Mouse (Mus musculus): ENCODE data around the gene Cacna1c.

Gene Cacna1c

DNA sequence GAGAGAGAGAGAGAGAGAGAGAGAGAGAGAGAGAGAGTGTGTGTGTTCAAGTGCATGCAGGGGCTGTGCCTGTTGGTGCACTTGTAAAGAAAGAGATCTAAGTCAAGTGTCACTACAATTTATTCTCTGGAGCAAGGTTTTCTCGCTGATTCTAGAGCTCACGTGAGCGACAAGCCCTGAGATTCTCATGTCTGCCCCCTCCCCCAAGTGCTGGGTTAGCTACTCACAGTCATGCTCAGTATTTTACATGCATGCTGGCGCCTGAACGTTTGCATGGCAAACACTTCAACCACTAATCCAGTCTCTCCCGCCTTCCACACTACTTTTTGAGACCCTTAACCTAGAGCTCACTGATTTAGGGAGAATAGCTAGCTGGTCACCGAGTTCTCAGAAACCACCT, 99.7 kb downstream of the Cacna1c start:
- CTCF ChIA-PET: no interaction called here

DNA sequence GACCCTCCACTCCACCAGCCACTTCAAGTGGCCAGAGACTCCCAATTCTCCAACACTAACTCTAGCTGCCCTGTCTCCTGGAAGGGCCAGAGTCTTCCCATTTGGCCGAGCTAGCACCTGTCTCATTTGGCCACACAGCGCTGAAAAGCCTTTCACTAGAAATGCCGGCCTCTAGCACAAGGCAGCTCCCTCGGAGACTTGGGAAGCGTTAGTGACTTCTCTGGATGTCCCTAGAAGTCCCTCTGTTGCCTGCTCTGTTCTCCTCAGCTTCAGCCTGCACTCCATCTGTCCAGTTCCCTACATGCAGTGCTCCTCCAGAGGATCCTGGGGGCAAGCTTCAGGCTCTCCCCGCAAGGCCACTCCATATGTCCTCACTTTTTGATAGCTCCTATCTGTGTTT, 101.1 kb downstream of the Cacna1c start:
- CTCF ChIA-PET: no interaction called here

DNA sequence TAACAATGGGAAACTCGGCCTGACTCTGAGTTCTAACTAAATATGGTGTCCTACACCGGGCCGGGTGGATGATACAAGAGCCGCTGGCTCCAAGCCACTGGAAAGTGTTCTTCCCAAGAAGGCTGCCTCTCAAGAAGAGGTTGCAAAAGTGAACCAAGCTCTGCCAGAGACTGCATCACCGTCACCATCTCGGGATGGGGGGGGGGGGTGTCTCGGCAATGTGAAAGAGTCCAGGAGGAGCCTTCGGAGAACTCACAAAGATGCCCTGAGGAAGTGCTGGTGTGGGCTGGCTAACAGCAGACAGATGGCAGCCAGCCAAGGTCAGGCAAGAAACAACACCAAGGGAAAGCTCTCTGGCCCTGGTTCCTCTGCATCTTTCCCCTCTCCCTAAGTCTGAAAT, 107.0 kb downstream of the Cacna1c start:
- CTCF ChIA-PET: no interaction called here

DNA sequence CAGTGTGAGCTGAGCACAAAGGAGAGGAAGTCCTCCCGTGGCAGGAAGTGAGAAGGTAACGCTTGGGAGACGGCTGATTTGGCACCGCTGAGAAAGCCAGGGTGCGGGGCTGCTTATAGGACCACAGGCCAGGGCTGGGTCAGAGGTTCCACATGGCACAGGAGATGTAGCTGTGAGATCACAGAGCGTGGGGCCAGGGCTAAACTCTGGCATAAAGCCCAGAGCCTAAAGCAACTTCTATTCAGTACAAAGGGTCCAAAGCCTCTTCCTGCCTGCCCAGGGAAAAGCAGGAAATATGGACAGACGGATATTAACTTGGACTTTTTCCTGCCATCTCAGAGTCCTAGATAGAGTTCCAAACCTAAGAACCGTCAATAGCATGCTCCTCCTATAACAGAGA, 107.8 kb downstream of the Cacna1c start:
- CTCF ChIA-PET: no interaction called here

DNA sequence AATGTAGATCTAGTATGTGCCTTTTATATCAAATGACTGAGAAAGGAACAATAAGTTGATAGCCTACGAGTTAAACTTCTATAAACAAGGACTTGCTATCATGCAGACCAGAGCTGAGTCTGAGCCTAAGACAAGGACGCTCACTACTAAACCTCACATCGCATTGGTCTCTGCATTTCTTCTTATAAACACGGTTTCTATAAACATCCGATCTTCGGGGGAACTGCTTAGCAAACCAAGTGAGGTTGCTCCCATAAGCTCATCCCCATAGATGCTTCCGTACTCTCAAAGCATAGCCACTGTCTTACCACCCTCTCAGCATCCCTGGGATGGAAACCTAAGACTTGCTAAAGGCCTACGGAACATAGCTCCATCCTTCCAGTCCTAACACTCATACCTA, 108.3 kb downstream of the Cacna1c start:
- CTCF ChIA-PET: no interaction called here

DNA sequence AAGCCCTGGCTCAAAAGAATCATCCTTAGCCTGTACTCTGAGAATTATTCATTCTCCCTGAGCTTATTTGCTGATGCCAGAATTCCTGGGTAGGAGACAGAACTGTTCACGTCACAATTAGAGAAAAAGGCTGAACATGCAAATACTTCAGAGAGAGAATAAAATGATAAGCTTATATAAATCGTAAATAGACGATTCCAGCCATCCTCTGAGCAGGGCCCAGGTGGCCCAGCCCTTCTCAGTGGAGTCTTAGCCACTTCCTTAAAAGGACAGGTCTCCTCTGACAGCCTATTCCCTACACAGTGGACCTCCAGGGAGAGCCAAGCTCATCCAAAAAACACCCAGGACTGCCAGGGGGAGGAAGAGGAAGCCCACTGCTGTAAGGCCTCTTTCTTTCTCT, 110.4 kb downstream of the Cacna1c start:
- CTCF ChIA-PET: no interaction called here

DNA sequence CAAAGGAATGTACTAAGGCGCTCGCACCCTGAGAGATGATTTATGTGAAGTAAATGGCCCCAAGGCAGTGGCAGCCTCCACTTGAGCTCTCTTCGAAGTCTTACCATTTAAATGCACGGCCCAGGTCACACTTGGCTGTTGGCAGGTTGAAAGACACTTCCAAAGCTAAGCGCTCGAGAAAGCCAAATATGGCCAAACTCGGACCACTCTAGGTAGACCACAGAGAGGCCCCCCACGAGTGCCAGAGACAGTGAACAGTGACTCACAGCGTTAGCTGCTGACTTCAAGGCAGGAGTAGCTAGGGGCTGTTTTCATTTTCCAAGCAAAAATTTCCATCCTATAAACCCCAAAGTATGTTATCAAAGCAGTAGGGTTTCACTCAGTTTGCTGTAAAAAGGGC, 111.7 kb downstream of the Cacna1c start:
- CTCF ChIA-PET: no interaction called here

DNA sequence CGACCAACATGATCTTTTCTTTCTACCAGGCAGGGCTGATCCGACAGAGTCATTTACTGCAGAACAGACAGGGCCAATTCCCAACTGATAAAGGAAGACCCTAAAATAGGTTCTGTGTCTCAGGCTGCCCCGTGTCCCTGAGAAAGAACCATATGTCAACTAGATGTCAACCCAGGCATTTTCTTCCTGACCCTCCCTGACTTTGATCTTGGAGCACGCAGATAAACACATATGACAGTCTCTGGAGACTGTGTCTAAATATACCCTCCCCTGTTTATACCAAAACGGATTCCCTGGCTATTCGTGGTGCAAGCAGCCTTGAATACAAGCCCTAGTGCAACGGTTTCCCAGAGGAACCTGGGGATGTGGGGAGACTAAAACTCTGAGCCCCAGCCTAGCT, 112.7 kb downstream of the Cacna1c start:
- CTCF ChIA-PET: no interaction called here

DNA sequence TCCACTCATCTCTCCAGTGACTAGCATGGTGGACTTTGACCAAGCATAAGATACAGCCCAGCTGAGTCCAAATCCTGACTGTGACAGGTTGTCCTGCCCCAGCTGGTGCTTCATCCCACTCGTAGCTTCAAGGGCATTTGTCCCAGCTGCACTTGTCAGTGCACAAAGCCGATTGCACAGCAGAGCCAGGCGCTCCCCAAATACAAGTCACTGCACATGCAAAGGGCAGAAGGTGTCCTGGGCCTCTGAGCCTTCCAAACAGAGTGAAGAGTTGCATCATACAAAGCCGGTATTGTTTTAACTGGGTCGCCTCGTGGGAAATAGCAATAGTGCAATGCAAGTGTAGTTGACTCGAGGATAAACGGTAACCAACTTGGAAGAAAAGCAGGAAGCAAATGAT, 113.6 kb downstream of the Cacna1c start:
- CTCF ChIA-PET: no interaction called here

DNA sequence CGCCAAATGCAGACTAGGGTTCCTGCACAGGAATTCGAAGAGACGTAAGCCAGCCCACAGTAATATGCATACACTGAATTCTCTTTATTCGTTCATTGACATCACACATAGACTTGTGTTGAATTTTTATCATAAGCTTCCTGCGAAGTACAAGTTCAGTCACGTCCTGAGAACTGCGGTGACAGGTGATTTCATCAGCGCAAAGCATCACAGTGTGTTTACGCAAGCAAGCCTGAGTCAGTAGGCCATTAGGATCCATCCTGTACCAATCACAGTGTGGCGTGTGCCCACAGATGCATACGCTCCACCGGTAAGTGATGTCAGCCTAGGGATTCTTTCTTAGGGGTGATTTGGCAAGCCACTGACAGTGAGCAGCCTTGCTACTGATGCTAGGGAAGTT, 114.6 kb downstream of the Cacna1c start:
- CTCF ChIA-PET: no interaction called here

DNA sequence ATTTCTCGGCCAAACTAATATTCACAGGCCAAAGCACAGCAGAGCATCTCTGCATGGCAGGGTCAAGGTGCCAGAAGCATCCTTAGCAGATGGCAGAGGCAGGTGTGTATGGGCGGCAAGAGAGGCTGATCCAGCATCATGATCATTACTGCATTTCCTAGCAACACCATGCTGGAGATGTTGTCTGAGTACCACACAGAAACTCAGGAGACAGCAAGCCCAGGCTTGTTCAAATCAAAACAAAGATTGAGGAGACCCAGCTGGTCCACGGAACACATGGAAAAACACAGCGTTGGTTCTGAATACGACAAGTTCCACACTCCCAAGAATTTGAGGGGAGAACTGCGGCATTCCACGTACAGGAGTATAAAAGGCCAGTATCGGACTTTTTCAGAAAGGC, 116.6 kb downstream of the Cacna1c start:
- CTCF ChIA-PET: no interaction called here

DNA sequence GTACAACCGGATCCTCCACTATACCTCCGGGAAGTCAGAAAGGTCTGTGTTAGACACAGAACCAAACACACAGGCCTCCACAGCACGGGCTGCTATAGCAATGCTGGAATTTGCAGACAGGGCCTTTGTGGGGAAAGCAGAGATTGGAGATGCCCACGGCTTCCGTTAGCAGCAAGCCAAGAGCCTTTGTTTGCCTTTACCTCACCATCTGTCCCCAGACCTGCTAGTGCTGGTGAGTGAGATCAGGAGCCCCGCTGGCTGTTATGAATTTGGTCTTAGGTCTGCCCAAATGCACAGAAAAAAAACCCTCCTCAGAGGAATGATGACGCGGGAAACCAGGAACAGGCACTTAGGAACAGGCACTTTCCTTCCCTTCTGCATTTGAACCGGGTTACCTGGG, 117.3 kb downstream of the Cacna1c start:
- CTCF ChIA-PET: no interaction called here

DNA sequence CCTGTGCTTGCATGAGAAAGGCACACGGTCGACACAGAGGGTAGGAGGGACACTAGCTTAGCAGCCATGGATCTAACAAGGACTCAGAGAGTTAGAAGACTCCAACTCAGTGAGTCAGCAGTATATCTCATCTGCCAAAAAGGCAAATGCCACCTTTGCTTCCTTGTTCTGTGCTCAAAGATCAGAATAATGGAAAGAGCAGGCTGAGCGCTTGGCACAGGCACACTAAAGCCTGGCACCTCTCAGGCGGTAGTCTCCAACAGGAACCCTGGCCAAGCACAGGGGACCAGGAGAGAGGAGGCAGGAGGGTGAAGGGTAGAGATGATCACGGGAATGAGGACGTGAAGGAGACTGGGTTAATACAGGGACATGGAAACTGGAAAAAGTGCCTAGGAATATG, 119.0 kb downstream of the Cacna1c start:
- CTCF ChIA-PET: no interaction called here

DNA sequence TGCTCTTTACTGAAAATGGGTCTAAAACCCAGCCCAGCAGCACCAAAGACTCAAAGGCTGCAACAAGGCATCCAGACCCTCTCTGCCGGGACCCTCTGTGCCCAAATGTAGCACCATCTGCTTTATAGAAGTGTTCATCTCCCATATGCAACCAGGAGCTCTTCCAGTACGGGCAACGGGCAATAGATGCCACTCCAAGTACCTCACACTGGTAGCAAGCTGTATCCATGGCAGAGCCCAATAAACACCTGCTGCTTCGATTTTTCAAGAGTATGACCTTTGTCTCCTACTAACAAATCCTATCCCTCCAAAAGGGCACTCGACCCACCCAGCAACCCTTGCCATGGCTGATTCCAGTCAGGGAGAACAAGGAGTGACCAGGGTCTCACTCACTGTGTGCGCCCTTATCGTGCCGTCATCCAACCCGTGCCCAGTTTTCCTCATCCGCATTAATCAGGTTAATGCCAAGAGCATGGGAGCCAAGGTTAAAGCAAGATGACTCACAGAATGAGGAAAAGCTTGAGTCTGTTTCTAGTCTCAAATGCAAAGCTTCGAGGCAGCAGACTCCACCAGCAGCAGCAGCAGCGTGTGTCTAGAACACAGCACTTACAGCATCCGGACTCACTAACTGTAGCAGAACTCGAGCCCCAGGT, 122.7 kb downstream of the Cacna1c start:
- CTCF ChIA-PET: no interaction called here

DNA sequence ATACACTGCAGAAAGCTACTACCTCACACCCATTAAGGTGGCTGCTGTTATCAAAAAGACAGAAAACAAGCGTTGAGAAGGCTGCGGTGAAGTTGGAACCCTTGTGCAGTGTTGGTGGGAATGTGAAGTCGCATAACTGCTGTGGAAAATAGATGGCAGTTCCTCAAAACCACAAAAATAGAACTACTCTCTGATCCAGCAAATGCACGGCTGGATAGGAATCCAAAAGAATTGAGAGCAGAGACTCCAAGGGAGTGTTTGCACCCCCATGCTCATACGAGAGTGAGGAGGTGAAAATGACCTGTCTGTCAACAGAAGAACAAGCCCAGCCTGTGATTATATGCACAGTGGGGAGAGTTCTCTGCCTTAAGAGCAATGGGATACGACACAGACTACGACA, 123.4 kb downstream of the Cacna1c start:
- CTCF ChIA-PET: no interaction called here

DNA sequence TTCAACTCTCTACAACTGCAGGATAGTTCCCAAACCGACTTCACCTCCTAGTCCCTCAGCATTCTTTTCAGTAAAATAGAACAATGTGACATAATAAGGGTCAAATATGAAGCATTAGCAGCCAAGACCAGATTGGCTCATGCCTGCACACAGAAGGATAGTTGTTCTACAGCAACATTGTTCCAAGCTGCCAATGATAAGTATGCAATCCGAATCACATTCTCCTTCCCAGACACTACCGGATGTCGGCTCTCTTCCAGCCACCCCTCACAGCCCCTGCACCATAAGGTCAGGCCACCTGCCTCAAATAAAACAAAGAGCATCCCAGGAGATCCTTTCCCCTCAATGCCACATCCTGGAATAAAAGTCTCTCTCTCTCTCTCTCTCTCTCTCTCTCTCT, 125.4 kb downstream of the Cacna1c start:
- CTCF ChIA-PET: no interaction called here

DNA sequence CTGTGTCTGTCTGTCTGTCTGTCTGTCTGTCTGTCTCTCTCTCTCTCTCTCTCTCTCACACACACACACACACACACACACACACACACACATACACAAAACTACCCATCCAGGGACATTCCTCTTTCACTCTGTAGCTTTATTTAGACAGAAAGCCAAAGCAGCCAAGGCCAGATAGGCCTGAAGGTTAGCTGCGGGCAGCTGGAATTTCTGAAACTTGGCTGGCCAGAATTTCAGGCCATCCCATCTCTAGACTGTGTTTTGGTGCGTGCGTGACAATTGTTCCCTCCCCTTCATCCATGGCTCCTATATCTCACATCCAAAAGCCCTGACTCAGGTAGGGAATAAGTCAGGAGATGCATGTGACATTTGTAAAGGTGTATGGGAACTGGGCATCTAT, 125.9 kb downstream of the Cacna1c start:
- CTCF ChIA-PET: no interaction called here

DNA sequence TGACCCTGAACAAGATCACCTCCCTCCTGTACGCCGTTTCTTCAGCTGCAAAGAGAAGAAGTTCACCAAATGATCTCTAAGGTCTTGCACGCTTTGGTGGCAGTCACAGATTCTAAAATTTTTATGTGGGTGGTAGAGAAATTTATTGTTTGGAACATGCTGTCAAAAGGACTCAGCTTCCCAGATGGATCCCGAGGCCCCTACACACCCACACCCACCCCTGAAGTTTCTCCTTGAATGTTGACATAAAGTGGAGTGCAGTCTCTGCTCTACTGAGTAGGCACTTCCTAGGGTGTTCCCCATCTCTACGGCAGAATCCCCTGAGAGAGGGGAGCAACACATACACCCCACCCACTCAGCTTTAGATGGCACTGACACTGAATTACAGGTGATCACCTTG, 127.1 kb downstream of the Cacna1c start:
- CTCF ChIA-PET: no interaction called here

DNA sequence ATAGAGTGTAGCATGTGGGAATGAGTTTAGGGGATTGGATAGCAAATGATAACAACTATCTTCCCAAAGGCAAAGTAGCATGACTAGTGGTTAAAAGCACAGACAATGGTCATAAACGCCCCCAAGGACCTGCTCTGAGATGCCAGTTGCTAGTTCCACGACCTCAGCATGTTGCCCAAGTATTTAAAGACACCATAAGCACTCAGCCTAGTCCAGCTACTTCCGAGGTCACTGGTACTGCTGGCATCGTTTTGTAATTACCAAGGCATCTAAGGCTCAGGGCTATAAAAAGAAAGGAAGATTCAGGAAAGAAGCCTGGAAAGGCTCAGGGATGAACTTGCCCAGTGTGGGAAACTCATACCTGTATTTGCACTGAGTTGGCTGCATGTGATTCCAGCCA, 127.6 kb downstream of the Cacna1c start:
- CTCF ChIA-PET: no interaction called here

DNA sequence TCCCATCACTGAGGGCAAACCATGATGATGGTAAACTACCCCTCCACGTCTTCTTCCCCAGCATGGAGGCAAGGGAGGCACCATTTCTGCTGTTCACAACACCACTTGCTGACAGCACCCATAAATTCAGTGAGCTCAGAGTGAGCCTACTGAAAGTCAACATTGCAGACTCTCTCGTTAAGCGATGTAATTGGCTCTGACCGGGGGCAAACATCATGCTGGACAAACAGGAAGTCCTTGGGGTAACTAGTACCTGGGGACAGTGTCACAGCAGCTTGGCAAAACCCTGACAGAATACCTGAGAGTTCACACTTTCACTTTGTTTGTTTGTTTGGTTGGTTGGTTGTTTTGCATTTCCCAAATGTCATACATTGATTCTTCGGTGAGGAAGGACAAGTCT, 131.3 kb downstream of the Cacna1c start:
- CTCF ChIA-PET: no interaction called here

DNA sequence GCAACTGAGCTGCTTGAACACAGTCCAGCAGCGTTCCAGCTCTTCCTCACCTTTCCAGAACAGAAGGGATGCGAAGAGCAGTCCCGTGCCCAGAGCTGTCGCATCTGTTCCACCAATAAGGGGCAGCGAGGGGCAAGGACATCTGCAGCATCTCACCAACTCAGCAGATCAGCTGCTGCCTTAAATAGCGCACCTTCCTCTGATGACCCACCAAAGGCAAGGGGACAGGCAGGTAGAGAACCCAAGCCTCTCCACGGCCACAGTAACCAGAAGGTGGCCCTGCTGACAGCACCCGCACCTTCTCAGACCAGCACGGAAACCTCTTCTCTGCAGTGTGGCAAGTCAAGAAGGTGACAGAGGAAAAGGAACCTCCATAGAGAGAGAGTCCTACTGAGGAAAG, 131.8 kb downstream of the Cacna1c start:
- CTCF ChIA-PET: no interaction called here

DNA sequence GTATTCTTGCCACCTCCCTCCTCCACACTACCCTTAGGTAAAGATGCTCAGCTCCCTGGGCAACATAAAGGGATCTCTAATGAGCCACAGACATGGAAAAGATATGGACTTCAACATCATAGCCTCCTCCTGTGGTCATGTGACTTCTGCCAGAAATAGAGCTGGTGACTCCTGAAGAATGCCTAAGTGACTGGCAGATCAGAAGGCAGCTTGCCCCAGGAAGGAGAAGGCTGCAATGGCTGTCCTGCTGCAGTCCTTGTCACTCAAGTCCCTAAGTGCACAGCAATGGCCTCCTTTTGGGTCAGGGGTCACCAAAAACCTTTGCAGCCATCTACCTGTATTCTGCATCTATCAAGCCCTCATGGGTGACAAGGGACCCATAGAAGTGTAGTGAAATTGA, 133.5 kb downstream of the Cacna1c start:
- CTCF ChIA-PET: no interaction called here

DNA sequence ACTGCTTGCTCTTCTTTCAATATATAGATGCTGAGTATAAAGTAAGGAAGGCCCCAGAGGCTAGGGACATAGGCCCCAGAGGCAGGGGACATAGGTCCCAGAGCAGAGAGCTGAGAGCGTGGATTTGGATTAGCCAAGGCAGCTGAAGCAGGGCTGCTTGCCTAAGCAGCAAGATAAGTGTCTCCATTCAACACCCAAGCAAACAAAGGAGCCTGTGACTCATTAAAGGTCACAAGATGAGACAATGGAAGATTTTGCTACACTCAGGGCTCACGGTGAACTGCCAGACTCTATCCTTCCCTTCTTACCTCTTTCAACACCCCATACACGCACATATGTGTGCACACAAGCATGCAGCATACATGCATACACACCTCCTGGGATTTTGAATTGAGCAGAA, 137.3 kb downstream of the Cacna1c start:
- CTCF ChIA-PET: no interaction called here

DNA sequence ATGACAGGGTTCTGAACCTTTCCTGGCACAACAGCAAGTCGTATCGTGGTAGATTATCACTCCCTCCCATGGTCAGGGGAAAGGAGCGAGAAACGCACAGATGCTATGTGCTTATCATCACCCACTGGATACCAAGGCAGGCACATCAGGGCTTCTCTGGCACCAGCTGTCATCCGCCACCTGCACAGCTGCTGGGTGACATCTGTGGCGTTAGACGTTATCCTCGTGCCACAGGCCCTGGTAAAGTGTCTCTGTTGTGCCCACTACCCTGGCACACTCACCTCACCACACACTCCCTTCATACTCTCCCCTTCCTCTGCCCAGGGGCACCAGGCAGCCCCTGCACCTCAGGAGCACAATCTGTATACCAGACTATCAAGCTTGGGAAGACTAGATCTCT, 137.8 kb downstream of the Cacna1c start:
- CTCF ChIA-PET: no interaction called here

DNA sequence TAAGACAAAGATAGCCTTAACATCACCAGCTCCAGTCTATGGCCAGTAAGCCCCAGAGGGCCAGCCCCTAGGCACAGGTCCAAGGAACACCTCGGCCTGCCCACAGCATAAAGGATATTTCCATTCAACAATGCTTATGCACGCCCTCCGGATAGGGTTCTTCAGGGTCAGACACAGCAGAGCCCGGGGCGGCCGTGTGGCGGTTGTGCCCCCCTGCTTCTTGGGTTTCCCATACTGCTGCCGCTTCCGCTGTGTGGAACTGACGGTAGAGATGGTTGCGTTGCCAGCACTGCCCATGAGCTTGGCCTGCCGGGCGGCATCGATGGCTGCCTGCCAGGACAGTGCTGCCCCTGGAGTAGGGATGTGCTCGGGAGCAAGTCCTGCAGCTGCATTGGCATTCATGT, 139.1 kb downstream of the Cacna1c start:
- CTCF ChIA-PET: no interaction called here
